Mouse (Mus musculus) lung, postnatal 0 days (tissue): ENCODE data around the gene Zbtb16.

Experiments
- CTCF ChIP-seq: IDR thresholded peaks from 2 replicates; pipeline ENCODE4 v1.5.1; 2016; ENCODE audit warnings: antibody characterized with exemption, mild to moderate bottlenecking
- EP300 ChIP-seq: IDR thresholded peaks from 2 replicates; pipeline ENCODE4 v1.6.1; 2016; ENCODE audit warnings: antibody characterized with exemption, mild to moderate bottlenecking, control low read depth

GRCm38 (mm10) chr9:48673804-48674203 lies 162.2 kb downstream of the Zbtb16 start:
- TF ChIP-seq CTCF (no peak), EP300 (no peak)
